Mouse (Mus musculus): ENCODE measurements around the gene Tha1. TPM values are rescaled to one million over a fixed set of nuclear protein-coding genes. Genes with fewer than 3 reads are reported as not detected.
"Not testable (repeated sequence)": the region's sequence is repeated elsewhere in the genome, so short reads cannot be mapped to it uniquely, and the experiment has no call there.

The Tha1 gene
- total RNA-seq, 2 experiments from 2014 or later = 3.6 to 4.3 TPM

GRCm38 (mm10) chr11:117852875-117853274 lies 20.4 kb downstream of the Tha1 start:
- no peak for DNase-seq (ENCODE audit: low spot score)

GRCm38 (mm10) chr11:117848985-117849671 lies 24.2 kb downstream of the Tha1 start, which contains the start of gene Birc5:
TSS of gene Birc5 (plus strand) at chr11:117849251.
- peak; percentile 94 for DNase-seq (ENCODE audit: low spot score)

DNA sequence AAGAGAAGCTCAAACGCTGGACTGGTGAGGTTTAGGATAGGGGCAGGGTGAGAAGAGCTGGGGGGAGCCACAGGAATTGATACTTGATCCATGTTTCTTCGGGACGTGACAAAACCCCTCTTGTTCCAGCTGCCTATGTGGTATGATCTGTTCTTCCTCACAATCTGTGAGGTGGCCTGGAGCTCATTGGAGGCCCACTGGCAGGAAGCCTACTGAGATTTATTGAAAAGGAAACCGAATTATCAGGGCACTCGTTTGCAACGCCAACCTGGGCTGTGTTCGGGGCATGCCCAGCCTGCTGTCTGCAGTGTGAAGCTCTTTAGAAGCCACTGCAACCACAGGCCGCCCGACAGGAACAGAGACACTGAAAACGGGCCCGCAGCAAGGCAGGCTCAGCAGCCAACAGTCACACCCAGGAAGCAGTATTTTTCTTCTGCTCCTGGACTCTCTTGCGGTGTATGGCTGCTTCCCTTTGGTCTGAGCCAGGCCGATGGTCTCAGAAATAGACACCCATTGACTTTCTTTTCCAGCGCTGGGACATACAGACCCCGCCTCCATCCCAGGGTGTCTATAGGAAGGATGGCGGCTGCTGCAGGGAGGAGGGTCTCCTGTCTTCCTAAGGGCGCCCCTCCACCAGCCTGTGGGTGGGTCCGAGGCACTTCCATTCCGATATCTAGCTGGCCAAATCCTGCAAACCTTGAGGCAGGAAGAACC lies 24.9 kb downstream of the Tha1 start:
- no peak for DNase-seq (ENCODE audit: low spot score)

- no peak for DNase-seq (ENCODE audit: low spot score)
Measured at GRCm38 (mm10) chr11:117847593-117848215, 25.6 kb downstream of the Tha1 start.

GRCm38 (mm10) chr11:117846640-117847039 lies 26.6 kb downstream of the Tha1 start:
- no peak for DNase-seq (ENCODE audit: low spot score)

DNA sequence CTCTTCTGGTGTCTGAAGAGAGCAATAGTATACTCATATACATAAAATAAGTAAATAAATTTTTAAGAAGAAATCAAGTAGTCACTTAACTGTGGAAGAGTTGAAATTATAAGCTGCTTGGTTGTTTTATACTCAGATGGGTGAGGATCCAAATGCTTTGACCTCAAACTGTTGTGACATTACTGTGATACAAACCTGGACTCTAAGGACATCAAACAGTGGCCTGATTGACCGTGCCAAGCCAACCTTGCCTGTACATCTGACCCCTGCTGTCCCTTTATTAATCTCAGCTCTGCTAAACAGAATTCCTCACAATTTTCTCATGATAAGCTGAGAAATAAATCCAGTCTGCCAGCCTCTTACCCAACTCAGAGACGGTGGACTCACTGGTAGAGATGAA lies 27.6 kb downstream of the Tha1 start:
- DNase-seq (ENCODE audit: low spot score) = no peak

GRCm38 (mm10) chr11:117844997-117845396 lies 28.3 kb downstream of the Tha1 start:
- DNase-seq (ENCODE audit: low spot score) = no peak

GRCm38 (mm10) chr11:117843434-117843833 lies 29.8 kb downstream of the Tha1 start:
- DNase-seq (ENCODE audit: low spot score) = no peak

- DNase-seq (ENCODE audit: low spot score) = no peak
Measured at GRCm38 (mm10) chr11:117840910-117841309, 32.4 kb downstream of the Tha1 start.

DNA sequence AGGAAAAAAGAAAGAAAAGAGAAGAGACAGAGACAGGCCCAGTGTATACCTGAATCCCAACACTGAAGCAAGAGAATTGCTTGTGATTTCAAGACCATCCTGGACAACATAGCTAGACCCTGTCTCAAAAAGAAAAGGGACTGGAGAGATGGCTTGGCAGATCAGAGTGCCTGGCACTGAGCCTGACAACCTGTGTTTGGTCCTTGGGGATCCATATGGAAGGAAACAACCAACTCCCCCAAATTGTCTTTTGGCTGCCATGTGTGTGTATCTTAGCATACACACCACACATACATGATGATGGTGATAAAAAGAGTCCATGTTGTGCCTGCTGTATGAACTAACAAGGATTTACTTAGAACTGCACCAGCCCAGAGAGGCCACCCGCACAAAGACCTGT lies 34.3 kb downstream of the Tha1 start:
- no peak for DNase-seq (ENCODE audit: low spot score)

DNA sequence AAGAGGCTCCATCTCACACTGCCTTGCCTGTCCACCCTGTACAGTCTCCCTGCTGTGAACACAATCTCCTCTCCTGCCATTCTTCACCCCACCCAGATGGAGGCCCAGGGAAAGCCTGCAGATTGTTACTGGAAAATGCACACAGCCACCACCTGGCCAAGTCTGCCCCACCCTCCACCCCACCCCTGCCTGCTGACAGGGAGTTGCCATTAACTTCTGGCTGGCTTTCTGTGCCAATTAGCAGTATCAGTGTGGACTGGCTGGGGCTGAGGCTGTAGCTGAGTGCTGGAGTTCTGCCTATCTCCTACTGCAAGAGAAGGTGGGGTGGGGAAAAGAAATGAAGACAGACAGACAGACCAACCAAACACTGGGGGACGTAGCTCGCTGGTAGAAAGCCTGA lies 34.7 kb downstream of the Tha1 start:
- no peak for DNase-seq (ENCODE audit: low spot score)

DNA sequence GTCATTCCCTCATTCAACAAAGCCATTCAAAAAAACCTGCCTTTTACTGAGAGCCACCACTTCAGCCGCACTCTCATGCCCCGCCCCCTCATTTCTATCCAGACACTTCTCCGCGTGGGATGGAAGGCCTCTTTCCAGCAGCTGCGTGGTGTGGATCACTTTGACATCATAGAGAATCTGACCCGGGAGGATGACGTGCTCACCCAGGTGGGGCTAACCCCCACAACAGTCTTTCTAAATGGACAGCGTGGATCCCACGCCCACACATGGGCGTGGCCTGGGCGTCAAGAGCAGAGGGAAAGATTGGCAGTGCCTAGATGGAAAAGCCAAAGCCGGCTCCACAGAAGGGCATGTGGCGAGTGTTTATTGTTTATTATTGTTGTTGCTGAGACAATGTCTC lies 37.0 kb downstream of the Tha1 start:
- no peak for DNase-seq (ENCODE audit: low spot score)

DNA sequence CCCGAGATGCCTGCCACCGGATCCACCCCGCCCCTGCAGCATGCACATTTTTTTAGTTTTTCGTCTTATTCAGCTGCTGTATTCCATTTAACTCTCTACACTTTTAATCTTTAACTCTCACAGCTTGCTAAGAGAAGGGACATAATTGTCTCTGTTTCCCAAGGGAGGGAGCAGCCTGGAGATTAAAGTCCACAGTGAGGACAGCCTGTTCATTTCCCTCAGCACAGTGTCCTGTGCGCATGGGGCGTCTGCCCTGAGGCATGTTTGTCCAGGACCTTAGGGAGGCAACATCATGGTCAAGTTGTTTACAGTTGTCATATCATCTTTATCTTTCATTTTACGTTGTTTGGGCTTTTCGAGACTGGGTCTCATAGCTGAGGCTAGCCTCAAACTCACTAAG lies 39.2 kb downstream of the Tha1 start:
- DNase-seq (ENCODE audit: low spot score) = no peak

GRCm38 (mm10) chr11:117833509-117833908 lies 39.8 kb downstream of the Tha1 start:
- not testable (repeated sequence) for DNase-seq (ENCODE audit: low spot score)

- DNase-seq (ENCODE audit: low spot score) = peak; percentile 78
Measured at GRCm38 (mm10) chr11:117832086-117832969, 41.0 kb downstream of the Tha1 start.

GRCm38 (mm10) chr11:117830401-117830800 lies 42.9 kb downstream of the Tha1 start:
- DNase-seq (ENCODE audit: low spot score) = no peak

DNA sequence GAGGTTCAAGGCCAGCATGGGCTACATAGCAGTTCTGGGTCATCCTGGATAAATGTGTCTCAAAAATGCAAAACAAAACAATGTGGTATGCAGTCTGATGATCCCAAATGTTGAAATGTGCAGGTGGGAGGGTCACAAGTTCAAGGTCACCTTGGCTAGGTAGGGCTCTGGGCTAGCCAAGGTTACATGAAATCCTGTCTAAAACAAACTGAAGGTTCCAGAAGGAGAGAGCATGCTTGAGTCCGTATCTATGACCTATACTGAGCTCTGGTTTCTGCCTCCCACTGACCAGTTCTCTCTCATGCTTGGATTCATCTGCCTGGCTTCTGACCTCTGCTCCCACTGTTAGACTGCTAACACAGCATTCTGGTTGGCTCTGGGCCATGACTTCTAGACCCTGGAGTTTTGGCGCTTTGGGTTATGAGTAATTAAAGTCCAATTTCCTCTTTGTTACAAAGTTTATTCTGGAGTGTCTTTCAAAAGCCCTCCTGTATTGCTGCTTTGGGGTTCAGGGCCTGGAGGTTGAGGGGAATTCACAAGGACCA lies 43.5 kb downstream of the Tha1 start:
- DNase-seq (ENCODE audit: low spot score) = no peak

DNA sequence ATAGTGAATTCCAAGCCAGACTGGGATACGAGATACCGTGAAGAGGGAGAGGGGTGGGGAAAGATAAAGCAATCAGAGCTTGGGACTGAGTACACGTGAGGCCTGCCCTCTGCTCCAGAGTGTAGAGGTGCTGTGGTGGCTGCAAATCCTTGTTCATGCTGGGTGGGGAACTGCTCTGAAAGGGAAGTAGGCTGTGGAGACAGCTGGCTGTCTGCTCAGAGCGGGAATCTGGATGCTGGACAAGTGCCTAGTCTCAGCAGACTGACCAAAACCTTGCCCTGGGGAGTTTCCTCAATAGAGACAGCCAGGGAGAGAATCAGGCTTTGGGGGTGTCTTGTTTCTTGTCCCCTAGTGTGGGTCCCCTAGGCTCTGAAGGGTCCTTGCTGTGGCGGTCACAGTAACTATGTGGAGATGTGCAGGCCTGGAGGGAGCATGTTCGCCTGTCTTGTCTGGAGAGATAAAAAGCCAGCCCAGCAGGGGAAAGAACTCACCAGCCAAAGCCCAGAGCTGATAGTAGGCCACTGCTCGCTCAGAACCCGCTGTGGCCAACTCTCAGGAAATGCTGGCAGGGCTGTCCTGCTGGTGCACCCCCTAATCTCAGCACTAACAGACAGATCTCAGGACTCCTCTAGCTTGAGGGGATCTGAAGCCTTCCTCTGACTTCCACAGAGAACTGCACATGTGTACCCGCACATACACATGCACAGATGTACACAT lies 44.2 kb downstream of the Tha1 start:
- peak; percentile 44 for DNase-seq (ENCODE audit: low spot score)

DNA sequence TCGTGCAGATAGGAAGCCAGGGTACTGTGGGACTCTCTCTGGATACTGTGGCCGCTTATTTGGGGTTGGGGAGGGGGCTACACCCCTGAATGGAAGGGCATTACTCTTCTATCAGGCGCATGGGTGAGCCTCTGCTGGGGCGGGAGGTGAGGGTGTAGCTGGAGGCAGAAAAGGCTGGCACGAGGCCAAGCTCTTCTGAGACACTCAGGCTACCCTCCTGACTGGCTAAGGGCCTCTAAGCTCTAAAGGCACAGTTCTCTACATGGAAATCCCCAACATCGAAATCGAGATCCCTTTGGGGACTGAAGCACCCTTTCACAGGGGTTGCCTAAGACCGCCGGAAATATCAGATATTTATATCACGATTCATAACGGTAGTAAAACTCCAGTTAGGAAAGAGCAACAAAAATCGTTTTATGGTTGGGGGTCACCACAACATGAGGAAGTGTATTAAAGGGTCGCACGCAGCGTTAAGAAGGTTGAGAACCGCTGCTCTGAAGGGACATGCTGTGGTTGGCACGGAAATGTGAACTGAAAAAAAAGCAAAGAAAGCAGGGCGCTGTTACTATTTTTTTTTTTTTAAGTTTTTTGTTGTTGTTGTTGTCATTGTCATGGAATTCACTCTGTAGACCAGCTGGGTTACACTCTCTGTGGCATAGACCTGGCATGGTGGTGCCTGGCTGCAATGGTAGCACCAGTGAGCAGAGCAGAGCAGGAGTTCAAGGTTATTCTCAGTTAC lies 45.0 kb downstream of the Tha1 start:
- no peak for DNase-seq (ENCODE audit: low spot score)

- no peak for DNase-seq (ENCODE audit: low spot score)
Measured at GRCm38 (mm10) chr11:117827386-117827785, 45.9 kb downstream of the Tha1 start.
